Mouse (Mus musculus) G1E-ER4 (cell line): ENCODE results near the gene Hck. TPM values are rescaled to one million over a fixed set of nuclear protein-coding genes. Genes with fewer than 3 reads are reported as not detected.

Source experiments
- GATA1 ChIP-seq: IDR thresholded peaks from one replicate; pipeline ENCODE4 v1.8.0; 2012; ENCODE audit warnings: low read length, inconsistent platforms
- polyA plus RNA-seq: library from polyadenylated mRNA; stranded (reverse); fragments of >175 nt; gene quantifications from 2 replicates; pipeline ENCODE4 v1.2.3, GENCODE M21; 2012

The Hck gene
- polyA plus RNA-seq, 1 experiment, result not detected

DNA sequence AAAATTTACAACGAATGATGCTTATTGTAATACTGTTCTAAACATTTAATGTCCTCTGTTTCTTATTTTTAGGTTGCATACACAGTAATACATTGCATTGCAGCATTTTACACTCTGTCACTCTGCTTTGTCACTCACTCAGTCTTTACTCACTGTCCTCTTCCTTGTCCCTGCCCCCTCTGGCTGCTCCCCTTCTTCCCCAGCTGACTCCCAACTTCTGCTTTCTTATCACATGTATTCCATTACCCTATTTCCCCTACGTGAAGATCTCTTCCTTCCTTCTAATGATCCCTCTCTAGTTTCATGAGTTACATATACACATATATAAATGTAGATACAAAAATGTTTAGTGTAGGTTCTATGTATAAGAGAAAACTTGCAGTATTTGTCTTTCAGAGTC is 90.8 kb downstream of the Hck start:
- TF ChIP-seq GATA1, result no peak

Other genes with a start within 250 kb of the Hck start
- not detected in 2 replicates for gene Mylk2, start 197.1 kb upstream of the Hck start, polyA plus RNA-seq
- gene Foxs1, start 175.3 kb upstream of the Hck start, polyA plus RNA-seq, result not detected in 2 replicates
- gene Dusp15, start 156.8 kb upstream of the Hck start, polyA plus RNA-seq, result not detected in 2 replicates
- gene Ttll9, start 146.0 kb upstream of the Hck start, polyA plus RNA-seq, result not detected in 2 replicates
- 52.8 and 80.7 TPM in 2 replicates for gene Pdrg1, start 93.0 kb upstream of the Hck start, polyA plus RNA-seq
- not detected in 2 replicates for gene Xkr7, start 76.6 kb upstream of the Hck start, polyA plus RNA-seq
- not detected in 2 replicates for gene Ccm2l, start 42.5 kb upstream of the Hck start, polyA plus RNA-seq
- 22.0 and 39.4 TPM in 2 replicates for gene Tm9sf4, start 52.8 kb downstream of the Hck start, polyA plus RNA-seq
- 0.51 and 0.59 TPM in 2 replicates for gene Tspyl3, start 117.0 kb downstream of the Hck start, polyA plus RNA-seq
- 25.6 and 35.2 TPM in 2 replicates for gene Plagl2, start 133.0 kb downstream of the Hck start, polyA plus RNA-seq
- 10.2 and 11.8 TPM in 2 replicates for gene Pofut1, start 133.1 kb downstream of the Hck start, polyA plus RNA-seq
- 2.8 and 3.7 TPM in 2 replicates for gene Kif3b, start 182.9 kb downstream of the Hck start, polyA plus RNA-seq
- 14.5 and 21.3 TPM in 2 replicates for gene Asxl1, start 237.4 kb downstream of the Hck start, polyA plus RNA-seq